Mouse (Mus musculus): Measurements from ENCODE around the gene Usf1. TPM values are rescaled to one million over a fixed set of nuclear protein-coding genes. Genes with fewer than 3 reads are reported as not detected.

Usf1 gene
- total and polyA plus RNA-seq, 2 experiments from 2014 or later, result 48.8 to 82.0 TPM

DNA sequence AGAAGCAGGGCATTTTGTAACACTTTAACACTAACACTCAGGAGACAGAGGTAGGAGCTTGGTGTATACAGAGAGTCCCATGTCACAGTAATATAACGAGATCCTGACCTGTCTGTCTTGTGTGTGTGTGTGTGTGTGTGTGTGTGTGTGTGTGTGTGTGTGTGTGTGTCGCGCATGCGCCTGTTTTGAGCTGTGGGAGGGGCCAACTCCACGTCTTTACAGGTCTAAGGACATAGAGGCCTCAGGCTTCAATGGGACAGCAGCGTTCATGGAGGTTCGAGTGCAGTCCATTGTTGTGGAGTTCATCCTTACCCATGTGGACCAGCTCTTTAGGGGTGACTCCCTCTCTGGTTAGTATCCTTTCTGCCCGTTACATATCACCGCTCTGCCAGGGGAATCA is 8.1 kb upstream of the Usf1 start:
- H3K27me3 ChIP-seq (ENCODE audit: control insufficient read depth, insufficient read depth, low read length), result no peaks in the 10 kb centered on the region
- H3K9me3 ChIP-seq (replicated peaks; ENCODE audit: control insufficient read depth, low read length), result no peaks in the 10 kb centered on the region
- no peaks in the 10 kb centered on the region for H3K36me3 ChIP-seq (replicated peaks; ENCODE audit: control insufficient read depth, insufficient read depth, low read length)
- DNase-seq (ENCODE audit: low spot score), result no peak
- no peak overlapping the region for H3K9ac ChIP-seq (replicated peaks; ENCODE audit: low read depth, low read length)
- no peak for ATAC-seq (ENCODE audit: insufficient read depth, low read depth)
- no peaks in the 10 kb centered on the region for H3K4me1 ChIP-seq (ENCODE audit: control insufficient read depth, insufficient read depth)
- no peak overlapping the region for H3K4me2 ChIP-seq (ENCODE audit: low read depth, low read length)
- H3K27ac ChIP-seq (ENCODE audit: low read depth), result no peak overlapping the region
- no peak for TF ChIP-seq CTCF (IDR thresholded peaks at IDR 0.05; ENCODE audit: low read depth)
- TF ChIP-seq EP300 (IDR thresholded peaks at IDR 0.05; ENCODE audit: low read depth), result no peak
- 75% methylated on average over 9 of the region's 9 CpGs for WGBS
- H3K4me3 ChIP-seq (ENCODE audit: low read depth, low read length), result no peak overlapping the region

DNA sequence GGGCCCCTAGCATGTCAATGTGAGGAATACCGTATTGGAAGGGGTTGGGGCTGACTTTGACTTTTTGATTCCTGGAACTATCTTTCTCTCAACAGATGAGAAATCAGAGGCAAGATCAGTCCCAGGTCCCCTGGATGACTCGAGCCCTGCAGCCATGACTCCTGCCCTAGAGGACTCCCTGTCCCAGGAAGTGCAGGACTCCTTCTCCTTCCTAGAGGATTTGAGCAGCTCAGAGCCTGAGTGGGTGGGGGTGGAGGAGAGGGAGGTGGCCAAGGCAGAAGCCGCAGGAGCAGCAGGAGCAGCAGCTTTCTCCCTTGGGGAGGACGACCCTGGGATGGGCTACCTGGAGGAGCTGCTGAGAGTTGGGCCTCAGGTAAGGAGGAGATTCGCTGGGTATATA is 3.9 kb upstream of the Usf1 start:
- Histone ChIP-seq H3K4me3 (ENCODE audit: low read depth, low read length) (no peak overlapping the region), H3K4me1 (ENCODE audit: control insufficient read depth, insufficient read depth) (no peaks in the 10 kb centered on the region), H3K27me3 (ENCODE audit: control insufficient read depth, insufficient read depth, low read length) (no peaks in the 10 kb centered on the region; the same call in 1 of the 2 replicates), H3K27ac (ENCODE audit: low read depth) (no peak overlapping the region), H3K9ac (replicated peaks; ENCODE audit: low read depth, low read length) (no peak overlapping the region), H3K4me2 (ENCODE audit: low read depth, low read length) (no peak overlapping the region), H3K9me3 (replicated peaks; ENCODE audit: control insufficient read depth, low read length) (no peaks in the 10 kb centered on the region), H3K36me3 (replicated peaks; ENCODE audit: control insufficient read depth, insufficient read depth, low read length) (no peaks in the 10 kb centered on the region)
- 76% methylated on average over 5 of the region's 5 CpGs for WGBS
- DNase-seq (ENCODE audit: low spot score) (no peak), ATAC-seq (ENCODE audit: insufficient read depth, low read depth) (no peak)
- TF ChIP-seq EP300 (IDR thresholded peaks at IDR 0.05; ENCODE audit: low read depth) (no peak), CTCF (IDR thresholded peaks at IDR 0.05; ENCODE audit: low read depth) (no peak)

DNA sequence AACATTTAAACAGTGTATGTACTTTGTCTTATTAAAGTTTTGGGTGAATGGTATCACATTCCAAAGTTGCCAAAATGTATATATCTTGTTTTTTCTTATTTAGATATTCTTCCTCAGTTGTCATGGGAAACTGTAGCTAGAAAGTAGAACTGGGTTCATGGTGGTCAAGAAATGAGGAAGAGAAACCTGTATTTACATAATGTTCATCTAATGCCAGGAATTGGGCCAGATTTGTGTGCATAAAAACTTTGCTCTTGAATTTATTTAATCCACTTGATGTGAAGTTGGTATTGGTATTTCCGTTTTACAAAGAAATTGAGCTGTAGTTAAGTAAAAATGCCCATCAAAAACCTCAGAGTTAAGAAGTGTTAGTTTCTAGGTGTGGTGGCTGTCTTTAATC is 882 bp upstream of the Usf1 start:
- ATAC-seq (ENCODE audit: insufficient read depth, low read depth), result no peak
- no peaks in the 10 kb centered on the region for H3K4me1 ChIP-seq (ENCODE audit: control insufficient read depth, insufficient read depth)
- no peaks in the 10 kb centered on the region for H3K9me3 ChIP-seq (replicated peaks; ENCODE audit: control insufficient read depth, low read length)
- H3K27ac ChIP-seq (ENCODE audit: low read depth), result no peak overlapping the region
- peaks cover 3% of the 10 kb centered on the region; the same call in 1 of the 2 replicates for H3K36me3 ChIP-seq (replicated peaks; ENCODE audit: control insufficient read depth, insufficient read depth, low read length)
- H3K27me3 ChIP-seq (ENCODE audit: control insufficient read depth, insufficient read depth, low read length), result no peaks in the 10 kb centered on the region; the same call in 1 of the 2 replicates
- DNase-seq (ENCODE audit: low spot score), result no peak
- whole genome bisulfite sequencing, result 90% methylated on average over 1 of the region's 1 CpGs
- TF ChIP-seq EP300 (IDR thresholded peaks at IDR 0.05; ENCODE audit: low read depth) (no peak), CTCF (IDR thresholded peaks at IDR 0.05; ENCODE audit: low read depth) (no peak)
- H3K4me3 ChIP-seq (ENCODE audit: low read depth, low read length), result no peak overlapping the region
- no peak overlapping the region for H3K9ac ChIP-seq (replicated peaks; ENCODE audit: low read depth, low read length)
- no peak overlapping the region for H3K4me2 ChIP-seq (ENCODE audit: low read depth, low read length)

DNA sequence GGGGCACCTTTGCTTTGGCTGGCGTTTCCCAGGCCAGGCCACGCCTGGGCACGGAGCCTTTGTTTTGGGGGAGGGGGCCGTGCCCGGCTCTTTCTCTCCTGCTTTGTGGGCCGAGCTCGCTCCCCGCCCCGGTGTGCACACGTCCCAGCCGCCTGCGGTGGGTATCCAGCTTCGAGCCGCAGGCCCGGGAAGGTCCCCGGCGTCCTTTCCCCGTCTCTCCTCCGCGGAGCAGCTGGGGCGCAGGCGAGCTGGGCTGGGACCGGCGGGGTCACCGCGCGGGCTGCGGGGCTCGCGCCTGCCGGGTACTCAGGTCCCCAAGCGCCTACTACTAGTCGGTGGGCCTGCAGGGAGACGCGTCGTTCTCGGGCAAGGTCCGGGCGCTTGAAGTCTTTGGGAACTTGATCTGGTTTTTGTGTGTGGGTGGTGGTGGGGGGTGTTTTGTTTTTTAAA is 404 bp downstream of the Usf1 start:
- Histone ChIP-seq H3K4me1 (ENCODE audit: control insufficient read depth, insufficient read depth) (no peaks in the 10 kb centered on the region), H3K4me3 (ENCODE audit: low read depth, low read length) (peak overlapping the region; percentile 88), H3K27ac (ENCODE audit: low read depth) (peak overlapping the region; percentile 92), H3K27me3 (ENCODE audit: control insufficient read depth, insufficient read depth, low read length) (no peaks in the 10 kb centered on the region; the same call in 1 of the 2 replicates), H3K4me2 (ENCODE audit: low read depth, low read length) (peak overlapping the region; percentile 62), H3K9me3 (replicated peaks; ENCODE audit: control insufficient read depth, low read length) (no peaks in the 10 kb centered on the region), H3K36me3 (replicated peaks; ENCODE audit: control insufficient read depth, insufficient read depth, low read length) (peaks cover 16% of the 10 kb centered on the region), H3K9ac (replicated peaks; ENCODE audit: low read depth, low read length) (peak overlapping the region; percentile 98)
- no peak for TF ChIP-seq CTCF (IDR thresholded peaks at IDR 0.05; ENCODE audit: low read depth)
- TF ChIP-seq EP300 (IDR thresholded peaks at IDR 0.05; ENCODE audit: low read depth), result no peak
- ATAC-seq (ENCODE audit: insufficient read depth, low read depth) (peak; percentile 64), DNase-seq (ENCODE audit: low spot score) (no peak)
- 0% methylated on average over 38 of the region's 39 CpGs for WGBS

DNA sequence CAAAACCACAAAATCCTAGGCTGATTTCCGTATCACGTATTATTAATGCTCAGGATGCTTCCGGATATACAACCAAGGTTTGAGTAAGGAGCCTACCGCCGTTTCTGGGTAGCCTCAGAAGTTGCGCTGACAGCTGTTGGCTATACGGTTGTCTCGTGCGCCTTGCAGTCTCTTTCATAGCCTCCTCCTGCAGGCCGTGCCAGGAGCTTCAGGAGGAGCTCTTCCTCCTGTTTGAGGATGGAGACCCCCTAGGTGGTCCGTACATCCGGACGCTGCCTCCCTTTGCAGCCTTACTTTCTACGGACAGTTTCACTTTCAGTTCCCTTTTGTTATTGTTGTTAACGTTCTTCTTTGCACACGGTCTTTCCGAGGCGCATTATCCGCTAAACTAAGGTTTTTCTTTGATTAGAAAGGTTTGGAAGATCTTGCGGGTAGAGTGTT is 908 bp downstream of the Usf1 start:
- TF ChIP-seq EP300 (IDR thresholded peaks at IDR 0.05; ENCODE audit: low read depth) (no peak), CTCF (IDR thresholded peaks at IDR 0.05; ENCODE audit: low read depth) (peak; percentile 2; the same call in 1 of the 2 replicates)

DNA sequence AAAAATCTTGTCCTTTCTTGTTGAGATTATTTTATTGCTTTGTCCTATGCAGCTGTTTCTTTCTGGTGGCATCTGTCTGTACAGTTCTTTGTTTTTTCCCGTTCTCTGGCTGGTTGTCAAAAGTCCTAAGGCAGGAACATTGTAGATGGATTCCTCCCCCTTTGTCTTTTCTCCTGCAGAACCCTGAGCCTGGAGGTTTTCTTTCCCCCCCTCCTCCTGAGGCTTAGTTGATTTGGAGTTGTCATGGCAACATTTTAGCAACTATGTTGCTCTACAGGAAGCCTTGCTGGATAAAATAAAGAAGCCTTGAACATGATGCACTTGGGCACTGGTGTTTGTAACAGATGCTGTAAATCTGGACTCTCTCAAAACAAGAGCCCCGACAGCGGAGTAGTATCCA is 1.3 kb downstream of the Usf1 start:
- peak overlapping the region; percentile 88 for H3K4me3 ChIP-seq (ENCODE audit: low read depth, low read length)
- no peaks in the 10 kb centered on the region for H3K4me1 ChIP-seq (ENCODE audit: control insufficient read depth, insufficient read depth)
- 43% methylated on average over 3 of the region's 3 CpGs for WGBS
- peak overlapping the region; percentile 92 for H3K27ac ChIP-seq (ENCODE audit: low read depth)
- peak overlapping the region; percentile 62 for H3K4me2 ChIP-seq (ENCODE audit: low read depth, low read length)
- peak; percentile 68 for DNase-seq (ENCODE audit: low spot score)
- no peak for ATAC-seq (ENCODE audit: insufficient read depth, low read depth)
- TF ChIP-seq EP300 (IDR thresholded peaks at IDR 0.05; ENCODE audit: low read depth), result no peak
- no peak for TF ChIP-seq CTCF (IDR thresholded peaks at IDR 0.05; ENCODE audit: low read depth)
- H3K27me3 ChIP-seq (ENCODE audit: control insufficient read depth, insufficient read depth, low read length), result no peaks in the 10 kb centered on the region; the same call in 1 of the 2 replicates
- H3K9ac ChIP-seq (replicated peaks; ENCODE audit: low read depth, low read length), result peak overlapping the region; percentile 98
- H3K36me3 ChIP-seq (replicated peaks; ENCODE audit: control insufficient read depth, insufficient read depth, low read length), result peaks cover 25% of the 10 kb centered on the region
- H3K9me3 ChIP-seq (replicated peaks; ENCODE audit: control insufficient read depth, low read length), result no peaks in the 10 kb centered on the region

More for the DNA sequence above, 908 bp downstream of the Usf1 start:
- Histone ChIP-seq H3K36me3 (replicated peaks; ENCODE audit: control insufficient read depth, insufficient read depth, low read length) (peaks cover 21% of the 10 kb centered on the region), H3K4me1 (ENCODE audit: control insufficient read depth, insufficient read depth) (no peaks in the 10 kb centered on the region), H3K27me3 (ENCODE audit: control insufficient read depth, insufficient read depth, low read length) (no peaks in the 10 kb centered on the region; the same call in 1 of the 2 replicates), H3K27ac (ENCODE audit: low read depth) (peak overlapping the region; percentile 92), H3K9me3 (replicated peaks; ENCODE audit: control insufficient read depth, low read length) (no peaks in the 10 kb centered on the region), H3K4me2 (ENCODE audit: low read depth, low read length) (peak overlapping the region; percentile 62), H3K9ac (replicated peaks; ENCODE audit: low read depth, low read length) (peak overlapping the region; percentile 98), H3K4me3 (ENCODE audit: low read depth, low read length) (peak overlapping the region; percentile 88)
- WGBS, result under 1% methylated on average over 20 of the region's 20 CpGs
- ATAC-seq (ENCODE audit: insufficient read depth, low read depth), result peak; percentile 31
- peak; percentile 61 for DNase-seq (ENCODE audit: low spot score)
